Mouse (Mus musculus): ENCODE data around the gene Trnt1. TPM values are rescaled to one million over a fixed set of nuclear protein-coding genes. Genes with fewer than 3 reads are reported as not detected.
A peak's percentile ranks its signal among the peaks of the same experiment; 100 is the strongest.

The Trnt1 gene
- polyA plus RNA-seq, 1 experiment = 2.0 TPM

- H3K36me3 ChIP-seq (ENCODE audit: control insufficient read depth, insufficient read depth, low read length) = no peaks in the 10 kb centered on the region
- WGBS = 73% methylated on average over 3 of the region's 3 CpGs
- no peak overlapping the region for H3K27ac ChIP-seq (ENCODE audit: insufficient read depth, low read depth, low read length)
- no peak overlapping the region for H3K4me3 ChIP-seq (ENCODE audit: low read depth, low read length)
- no peaks in the 10 kb centered on the region for H3K27me3 ChIP-seq (ENCODE audit: control insufficient read depth, insufficient read depth, low read length)
- TF ChIP-seq POLR2A (IDR thresholded peaks at IDR 0.05; ENCODE audit: low read depth, low read length) (no peak), CTCF (IDR thresholded peaks at IDR 0.05; ENCODE audit: extremely low read depth, insufficient read length, insufficient replicate concordance, low read depth, low read length) (no peak)
- no peaks in the 10 kb centered on the region for H3K4me1 ChIP-seq (ENCODE audit: control insufficient read depth, insufficient read depth, insufficient read length, low read length)
Measured at GRCm38 (mm10) chr6:106758299-106758698, 10.6 kb upstream of the Trnt1 start.

GRCm38 (mm10) chr6:106760473-106761218 is 8.3 kb upstream of the Trnt1 start:
- Histone ChIP-seq H3K4me1 (ENCODE audit: control insufficient read depth, insufficient read depth, insufficient read length, low read length) (no peaks in the 10 kb centered on the region), H3K27ac (ENCODE audit: insufficient read depth, low read depth, low read length) (no peak overlapping the region), H3K4me3 (ENCODE audit: low read depth, low read length) (no peak overlapping the region), H3K36me3 (ENCODE audit: control insufficient read depth, insufficient read depth, low read length) (no peaks in the 10 kb centered on the region), H3K27me3 (ENCODE audit: control insufficient read depth, insufficient read depth, low read length) (no peaks in the 10 kb centered on the region)
- 72% methylated on average over 3 of the region's 3 CpGs for WGBS
- no peak for TF ChIP-seq POLR2A (IDR thresholded peaks at IDR 0.05; ENCODE audit: low read depth, low read length)
- TF ChIP-seq CTCF (IDR thresholded peaks at IDR 0.05; ENCODE audit: extremely low read depth, insufficient read length, insufficient replicate concordance, low read depth, low read length) = no peak

- Histone ChIP-seq H3K36me3 (ENCODE audit: control insufficient read depth, insufficient read depth, low read length) (no peaks in the 10 kb centered on the region), H3K4me3 (ENCODE audit: low read depth, low read length) (no peak overlapping the region), H3K27me3 (ENCODE audit: control insufficient read depth, insufficient read depth, low read length) (no peaks in the 10 kb centered on the region), H3K4me1 (ENCODE audit: control insufficient read depth, insufficient read depth, insufficient read length, low read length) (no peaks in the 10 kb centered on the region), H3K27ac (ENCODE audit: insufficient read depth, low read depth, low read length) (no peak overlapping the region)
- no peak for TF ChIP-seq POLR2A (IDR thresholded peaks at IDR 0.05; ENCODE audit: low read depth, low read length)
- WGBS = 76% methylated on average over 1 of the region's 1 CpGs
Measured at GRCm38 (mm10) chr6:106761486-106761885, 7.4 kb upstream of the Trnt1 start.

- Histone ChIP-seq H3K27me3 (ENCODE audit: control insufficient read depth, insufficient read depth, low read length) (no peaks in the 10 kb centered on the region), H3K4me3 (ENCODE audit: low read depth, low read length) (no peak overlapping the region), H3K4me1 (ENCODE audit: control insufficient read depth, insufficient read depth, insufficient read length, low read length) (peaks cover 4% of the 10 kb centered on the region; the same call in 1 of the 2 replicates), H3K27ac (ENCODE audit: insufficient read depth, low read depth, low read length) (no peak overlapping the region), H3K36me3 (ENCODE audit: control insufficient read depth, insufficient read depth, low read length) (no peaks in the 10 kb centered on the region)
- TF ChIP-seq CTCF (IDR thresholded peaks at IDR 0.05; ENCODE audit: extremely low read depth, insufficient read length, insufficient replicate concordance, low read depth, low read length) (no peak), POLR2A (IDR thresholded peaks at IDR 0.05; ENCODE audit: low read depth, low read length) (no peak)
- WGBS = 70% methylated on average over 1 of the region's 1 CpGs
Measured at GRCm38 (mm10) chr6:106765892-106766291, 3.0 kb upstream of the Trnt1 start.

GRCm38 (mm10) chr6:106766774-106767173 is 2.1 kb upstream of the Trnt1 start:
- no peak for TF ChIP-seq POLR2A (IDR thresholded peaks at IDR 0.05; ENCODE audit: low read depth, low read length)
- TF ChIP-seq CTCF (IDR thresholded peaks at IDR 0.05; ENCODE audit: extremely low read depth, insufficient read length, insufficient replicate concordance, low read depth, low read length) = no peak
- Histone ChIP-seq H3K36me3 (ENCODE audit: control insufficient read depth, insufficient read depth, low read length) (peaks cover 6% of the 10 kb centered on the region), H3K4me1 (ENCODE audit: control insufficient read depth, insufficient read depth, insufficient read length, low read length) (peaks cover 4% of the 10 kb centered on the region; the same call in 1 of the 2 replicates), H3K27me3 (ENCODE audit: control insufficient read depth, insufficient read depth, low read length) (no peaks in the 10 kb centered on the region), H3K27ac (ENCODE audit: insufficient read depth, low read depth, low read length) (no peak overlapping the region), H3K4me3 (ENCODE audit: low read depth, low read length) (no peak overlapping the region)
- WGBS = 74% methylated on average over 4 of the region's 4 CpGs

- Histone ChIP-seq H3K36me3 (ENCODE audit: control insufficient read depth, insufficient read depth, low read length) (peaks cover 15% of the 10 kb centered on the region), H3K27ac (ENCODE audit: insufficient read depth, low read depth, low read length) (peak overlapping the region; percentile 19; the same call in 1 of the 2 replicates), H3K4me1 (ENCODE audit: control insufficient read depth, insufficient read depth, insufficient read length, low read length) (peaks cover 6% of the 10 kb centered on the region; the same call in 1 of the 2 replicates), H3K27me3 (ENCODE audit: control insufficient read depth, insufficient read depth, low read length) (no peaks in the 10 kb centered on the region), H3K4me3 (ENCODE audit: low read depth, low read length) (peak overlapping the region; percentile 93)
- TF ChIP-seq CTCF (IDR thresholded peaks at IDR 0.05; ENCODE audit: extremely low read depth, insufficient read length, insufficient replicate concordance, low read depth, low read length) = no peak
- TF ChIP-seq POLR2A (IDR thresholded peaks at IDR 0.05; ENCODE audit: low read depth, low read length) = no peak
- WGBS = under 1% methylated on average over 33 of the region's 33 CpGs
Measured at GRCm38 (mm10) chr6:106769290-106769866, 458 bp downstream of the Trnt1 start.

- Histone ChIP-seq H3K4me1 (ENCODE audit: control insufficient read depth, insufficient read depth, insufficient read length, low read length) (peaks cover 6% of the 10 kb centered on the region; the same call in 1 of the 2 replicates), H3K27me3 (ENCODE audit: control insufficient read depth, insufficient read depth, low read length) (no peaks in the 10 kb centered on the region), H3K27ac (ENCODE audit: insufficient read depth, low read depth, low read length) (no peak overlapping the region), H3K4me3 (ENCODE audit: low read depth, low read length) (peak overlapping the region; percentile 93; the same call in 1 of the 2 replicates), H3K36me3 (ENCODE audit: control insufficient read depth, insufficient read depth, low read length) (peaks cover 19% of the 10 kb centered on the region)
- 16% methylated on average over 4 of the region's 4 CpGs for WGBS
- TF ChIP-seq CTCF (IDR thresholded peaks at IDR 0.05; ENCODE audit: extremely low read depth, insufficient read length, insufficient replicate concordance, low read depth, low read length) (no peak), POLR2A (IDR thresholded peaks at IDR 0.05; ENCODE audit: low read depth, low read length) (no peak)
Measured at GRCm38 (mm10) chr6:106770046-106770445, 1.1 kb downstream of the Trnt1 start.

Data from small intestine, adult 2 months (tissue).